Mouse (Mus musculus) hindbrain, embryonic 10.5 days (tissue): ENCODE results near the gene Prkacb. TPM values are rescaled to one million over a fixed set of nuclear protein-coding genes. Genes with fewer than 3 reads are reported as not detected.
"Not testable (repeated sequence)": the region's sequence is repeated elsewhere in the genome, so short reads cannot be mapped to it uniquely, and the experiment has no call there.

Experiments
- DNase-seq: peaks from one replicate; pipeline ENCODE4 v3.0.0-alpha.2; 2017; ENCODE audit warnings: low spot score
- H3K27ac ChIP-seq: fragments of 300-500 bp; sonication (generic); 2 replicates; pipeline ENCODE4 v1.5.1; 2016; ENCODE audit warnings: mild to moderate bottlenecking, moderate library complexity
- H3K27me3 ChIP-seq: fragments of 300-500 bp; sonication (generic); 2 replicates; pipeline ENCODE4 v1.6.1; 2016; ENCODE audit warnings: mild to moderate bottlenecking; ENCODE audit not compliant: poor library complexity, insufficient read depth, severe bottlenecking
- H3K36me3 ChIP-seq: fragments of 300-500 bp; sonication (generic); 2 replicates; pipeline ENCODE4 v1.6.1; 2016; ENCODE audit warnings: mild to moderate bottlenecking, moderate library complexity
- H3K4me1 ChIP-seq: fragments of 300-500 bp; sonication (generic); replicated peaks from 2 replicates; pipeline ENCODE4 v1.6.1; 2016; ENCODE audit warnings: mild to moderate bottlenecking
- H3K4me3 ChIP-seq: fragments of 300-500 bp; sonication (generic); 2 replicates; pipeline ENCODE4 v1.5.1; 2016; ENCODE audit warnings: mild to moderate bottlenecking, moderate library complexity
- H3K9me3 ChIP-seq: fragments of 300-500 bp; sonication (generic); 2 replicates; pipeline ENCODE4 v1.6.1; 2016; ENCODE audit warnings: mild to moderate bottlenecking, moderate library complexity
- WGBS: fragments of 180-500 bp; shearing (Covaris S2); methylation state at CpG from one replicate; pipeline ENCODE4 v1.1.7; 2016; 5-methylcytosine and 5-hydroxymethylcytosine counted together
- polyA plus RNA-seq: library from polyadenylated mRNA; unstranded; fragments of >200 nt; fragmentation: Nextera tagmentation; extraction: Ambion mirVana; gene quantifications from 2 replicates; pipeline ENCODE4 v1.2.1, GENCODE M21; 2016

The Prkacb gene
- polyA plus RNA-seq, 1 experiment from 2014 or later, result 60.5 TPM

DNA sequence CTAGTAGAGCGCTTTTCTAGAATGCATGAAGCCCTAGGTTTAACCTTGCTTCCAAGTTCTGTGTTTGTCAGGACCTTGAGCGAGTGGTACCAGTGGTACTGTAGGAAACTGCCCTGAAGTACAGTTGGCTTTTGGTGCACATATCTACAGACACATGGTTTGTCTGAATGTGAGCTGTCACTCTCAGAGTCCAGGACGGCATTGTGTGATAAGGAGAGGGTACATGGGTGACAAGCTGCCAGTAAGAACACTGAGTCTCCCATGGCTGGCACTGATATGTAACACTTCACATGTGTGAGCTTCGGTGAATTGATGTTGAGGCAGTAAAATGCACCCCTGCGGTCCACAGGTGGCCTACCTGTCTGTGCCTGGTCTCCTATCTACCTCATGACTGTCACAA lies 71.6 kb downstream of the Prkacb start:
- DNase-seq, result no peak
- H3K4me3 ChIP-seq, result no peak overlapping the region
- no peak overlapping the region for H3K27ac ChIP-seq
- H3K36me3 ChIP-seq, result peaks cover 74% of the 10 kb centered on the region
- WGBS, result 95% methylated on average over 5 of the region's 5 CpGs
- H3K27me3 ChIP-seq, result no peaks in the 10 kb centered on the region
- no peaks in the 10 kb centered on the region for H3K9me3 ChIP-seq
- H3K4me1 ChIP-seq, result no peaks in the 10 kb centered on the region

DNA sequence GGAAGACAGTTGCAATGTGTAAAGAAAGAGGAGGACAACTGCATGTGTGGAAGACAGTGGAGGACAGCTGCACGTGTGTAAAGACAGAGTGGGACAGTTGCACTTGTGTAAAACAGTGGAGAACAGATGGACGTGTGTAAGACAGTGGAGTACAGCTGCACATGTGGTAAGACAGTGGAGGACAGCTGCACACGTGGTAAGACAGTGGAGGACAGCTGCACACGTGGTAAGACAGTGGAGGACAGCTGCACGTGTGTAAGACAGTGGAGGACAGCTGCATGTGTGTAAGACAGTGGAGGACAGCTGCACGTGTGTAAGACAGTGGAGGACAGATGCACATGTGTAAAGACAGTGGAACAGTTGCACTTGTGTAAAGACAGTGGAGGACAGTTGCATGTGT lies 76.6 kb downstream of the Prkacb start:
- H3K4me3 ChIP-seq, H3K4me1 ChIP-seq, H3K27me3 ChIP-seq, H3K27ac ChIP-seq, DNase-seq, H3K9me3 ChIP-seq: not testable (repeated sequence)
- peaks cover 78% of the 10 kb centered on the region for H3K36me3 ChIP-seq
- WGBS, result 87% methylated on average over 6 of the region's 6 CpGs

GRCm38 (mm10) chr3:146735657-146736056 lies 77.1 kb downstream of the Prkacb start:
- no peaks in the 10 kb centered on the region for H3K4me1 ChIP-seq
- WGBS, result 82% methylated on average over 3 of the region's 3 CpGs

GRCm38 (mm10) chr3:146734907-146735629 lies 77.7 kb downstream of the Prkacb start:
- Histone ChIP-seq H3K27me3 (no peaks in the 10 kb centered on the region), H3K27ac (no peak overlapping the region), H3K4me3 (no peak overlapping the region), H3K4me1 (no peaks in the 10 kb centered on the region), H3K36me3 (peaks cover 77% of the 10 kb centered on the region), H3K9me3 (no peaks in the 10 kb centered on the region)
- WGBS, result 92% methylated on average over 9 of the region's 9 CpGs
- DNase-seq, result no peak

More at GRCm38 (mm10) chr3:146735657-146736056, 77.1 kb downstream of the Prkacb start:
- peaks cover 78% of the 10 kb centered on the region for H3K36me3 ChIP-seq
- H3K9me3 ChIP-seq, result no peaks in the 10 kb centered on the region
- DNase-seq, result no peak
- H3K27ac ChIP-seq, result no peak overlapping the region
- no peak overlapping the region for H3K4me3 ChIP-seq
- no peaks in the 10 kb centered on the region for H3K27me3 ChIP-seq

- no peak for DNase-seq
- no peaks in the 10 kb centered on the region for H3K27me3 ChIP-seq
- H3K4me1 ChIP-seq, result no peaks in the 10 kb centered on the region
- H3K27ac ChIP-seq, result no peak overlapping the region
- H3K36me3 ChIP-seq, result peaks cover 67% of the 10 kb centered on the region
- H3K4me3 ChIP-seq, result no peak overlapping the region
- no peaks in the 10 kb centered on the region for H3K9me3 ChIP-seq
- WGBS, result 95% methylated on average over 11 of the region's 11 CpGs
Measured at GRCm38 (mm10) chr3:146731499-146731898, 81.3 kb downstream of the Prkacb start.

DNA sequence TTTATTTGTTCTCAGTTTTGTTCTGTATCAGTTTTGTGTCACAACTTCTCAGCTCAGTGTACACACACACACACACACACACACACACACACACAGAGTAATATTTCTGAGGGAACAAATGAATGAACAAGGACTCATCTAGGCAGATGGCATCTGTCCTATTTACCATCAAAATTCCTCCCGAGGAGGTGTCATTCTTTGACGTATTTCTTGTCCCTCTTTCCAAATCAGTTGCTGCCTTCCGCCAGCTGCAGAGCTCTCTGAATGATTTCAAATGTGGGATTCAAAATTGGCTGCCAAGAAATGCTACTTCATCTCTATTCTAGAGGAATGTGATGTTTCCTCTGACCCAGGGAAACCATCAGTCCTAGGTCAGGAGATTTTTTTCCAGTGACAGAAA lies 89.8 kb downstream of the Prkacb start:
- no peaks in the 10 kb centered on the region for H3K27me3 ChIP-seq
- 72% methylated on average over 3 of the region's 3 CpGs for WGBS
- H3K27ac ChIP-seq, result no peak overlapping the region
- H3K4me1 ChIP-seq, result peaks cover 6% of the 10 kb centered on the region; the same call in 1 of the 2 replicates
- no peak overlapping the region for H3K4me3 ChIP-seq
- no peak for DNase-seq
- peaks cover 29% of the 10 kb centered on the region for H3K36me3 ChIP-seq
- peaks cover 5% of the 10 kb centered on the region; the same call in 1 of the 2 replicates for H3K9me3 ChIP-seq

- 80% methylated on average over 4 of the region's 4 CpGs for WGBS
- Histone ChIP-seq H3K4me3 (no peak overlapping the region), H3K27ac (no peak overlapping the region), H3K27me3 (no peaks in the 10 kb centered on the region), H3K9me3 (no peaks in the 10 kb centered on the region), H3K4me1 (peaks cover 6% of the 10 kb centered on the region; the same call in 1 of the 2 replicates), H3K36me3 (no peaks in the 10 kb centered on the region)
- DNase-seq, result no peak
Measured at GRCm38 (mm10) chr3:146719696-146720095, 93.1 kb downstream of the Prkacb start.

DNA sequence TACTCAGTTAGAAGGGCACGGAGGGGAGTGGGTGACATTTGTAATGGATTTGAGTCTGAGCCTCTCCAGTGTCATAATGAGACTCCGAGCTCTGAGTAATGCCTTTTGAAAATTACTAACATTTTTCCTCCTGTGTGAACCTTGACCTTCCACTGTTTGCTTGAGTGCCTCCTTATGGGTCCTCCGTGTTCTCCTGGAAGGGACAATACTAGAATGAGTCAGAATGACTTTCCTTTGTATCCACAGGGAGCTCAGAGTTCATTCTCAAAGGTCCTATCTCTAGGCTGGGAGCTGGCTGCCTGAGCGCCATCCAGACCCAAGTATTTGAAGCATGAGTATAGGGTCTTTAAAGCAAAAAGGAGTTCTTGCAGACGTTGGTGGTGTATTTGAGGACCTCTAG lies 94.5 kb downstream of the Prkacb start:
- Histone ChIP-seq H3K27me3 (no peaks in the 10 kb centered on the region), H3K9me3 (no peaks in the 10 kb centered on the region), H3K4me3 (no peak overlapping the region), H3K36me3 (no peaks in the 10 kb centered on the region), H3K27ac (no peak overlapping the region), H3K4me1 (peaks cover 1% of the 10 kb centered on the region; the same call in 1 of the 2 replicates)
- 62% methylated on average over 5 of the region's 5 CpGs for WGBS
- DNase-seq, result no peak

DNA sequence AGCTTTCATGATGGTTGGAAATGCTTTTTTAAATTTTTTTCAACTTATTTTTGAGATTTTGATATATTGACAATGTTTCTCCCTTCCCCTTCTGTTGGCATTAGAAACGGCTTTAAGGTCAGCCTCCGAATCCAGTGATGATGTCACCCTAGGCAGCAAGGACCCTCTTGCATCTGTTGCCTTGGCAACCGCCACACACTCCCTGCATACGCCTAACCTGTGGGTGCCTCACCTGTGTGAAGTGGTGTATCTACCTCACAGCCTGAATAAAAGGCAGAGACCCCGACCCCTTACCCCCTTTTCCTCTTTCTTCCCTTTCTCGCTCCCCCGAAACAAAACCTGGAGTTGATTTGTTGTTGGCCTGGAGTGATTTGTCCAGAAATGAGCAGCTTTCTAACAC lies 100.5 kb downstream of the Prkacb start:
- no peak for DNase-seq
- 0 out of 2 replicates have a peak, but pooled peaks cover 3% of the 10 kb centered on the region for H3K4me1 ChIP-seq
- no peaks in the 10 kb centered on the region for H3K27me3 ChIP-seq
- no peak overlapping the region for H3K4me3 ChIP-seq
- H3K36me3 ChIP-seq, result no peaks in the 10 kb centered on the region
- 76% methylated on average over 7 of the region's 7 CpGs for WGBS
- H3K27ac ChIP-seq, result no peak overlapping the region
- no peaks in the 10 kb centered on the region for H3K9me3 ChIP-seq

- 50% methylated on average over 6 of the region's 6 CpGs for WGBS
- no peak for DNase-seq
Measured at GRCm38 (mm10) chr3:146711559-146711958, 101.2 kb downstream of the Prkacb start.

GRCm38 (mm10) chr3:146711084-146711483 lies 101.7 kb downstream of the Prkacb start:
- WGBS, result 76% methylated on average over 7 of the region's 7 CpGs
- DNase-seq, result no peak
- no peaks in the 10 kb centered on the region for H3K36me3 ChIP-seq
- no peaks in the 10 kb centered on the region for H3K27me3 ChIP-seq
- no peak overlapping the region for H3K4me3 ChIP-seq
- no peak overlapping the region for H3K27ac ChIP-seq
- H3K9me3 ChIP-seq, result no peaks in the 10 kb centered on the region
- H3K4me1 ChIP-seq, result 0 out of 2 replicates have a peak, but pooled peaks cover 3% of the 10 kb centered on the region

More at GRCm38 (mm10) chr3:146711559-146711958, 101.2 kb downstream of the Prkacb start:
- 0 out of 2 replicates have a peak, but pooled peaks cover 3% of the 10 kb centered on the region for H3K4me1 ChIP-seq
- H3K27ac ChIP-seq, result no peak overlapping the region
- H3K9me3 ChIP-seq, result no peaks in the 10 kb centered on the region
- no peak overlapping the region for H3K4me3 ChIP-seq
- H3K36me3 ChIP-seq, result no peaks in the 10 kb centered on the region
- H3K27me3 ChIP-seq, result no peaks in the 10 kb centered on the region

DNA sequence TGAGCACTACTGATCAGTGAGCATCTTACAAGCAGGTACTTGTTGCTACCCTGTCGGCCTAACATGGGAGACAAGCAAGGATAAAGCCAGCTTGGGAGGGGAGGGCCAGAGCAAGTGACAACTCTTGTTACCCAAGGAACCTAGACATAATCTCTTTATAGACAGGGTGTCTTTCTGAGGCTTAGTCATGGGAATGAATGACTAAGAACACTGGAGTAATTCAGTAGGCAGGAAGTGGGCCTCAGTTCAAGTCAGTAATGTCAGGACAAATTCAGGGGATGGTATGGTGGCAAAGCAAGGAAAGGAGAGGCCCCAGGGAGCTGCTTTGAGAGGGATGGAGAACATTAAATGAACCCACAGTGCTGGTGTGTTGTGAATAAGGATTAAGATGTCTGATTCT lies 103.7 kb downstream of the Prkacb start:
- no peaks in the 10 kb centered on the region for H3K9me3 ChIP-seq
- H3K27me3 ChIP-seq, result no peaks in the 10 kb centered on the region
- WGBS, result 94% methylated on average over 1 of the region's 1 CpGs
- no peak overlapping the region for H3K4me3 ChIP-seq
- H3K4me1 ChIP-seq, result 0 out of 2 replicates have a peak, but pooled peaks cover 3% of the 10 kb centered on the region
- H3K27ac ChIP-seq, result no peak overlapping the region
- H3K36me3 ChIP-seq, result no peaks in the 10 kb centered on the region
- DNase-seq, result no peak

DNA sequence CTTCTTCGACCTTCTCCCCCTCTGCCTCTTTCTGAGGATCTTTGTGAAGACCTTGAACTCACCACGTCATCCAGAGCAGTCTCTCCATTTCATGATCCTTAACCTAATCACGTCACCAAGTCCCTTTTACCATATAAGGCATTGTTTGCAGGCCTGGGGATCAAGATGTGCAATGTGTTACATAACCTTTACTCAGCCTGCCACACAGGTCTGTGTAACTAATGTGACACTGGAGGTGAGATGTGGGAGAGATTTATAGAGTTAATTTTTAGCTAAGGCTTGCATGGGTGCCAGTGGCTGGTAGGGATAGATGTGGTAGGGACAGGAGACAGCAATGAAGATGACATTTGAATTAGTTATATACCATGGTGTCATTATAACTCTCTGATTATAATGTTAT lies 104.4 kb downstream of the Prkacb start:
- H3K27ac ChIP-seq, result no peak overlapping the region
- 84% methylated on average over 3 of the region's 3 CpGs for WGBS
- no peak for DNase-seq
- H3K36me3 ChIP-seq, result no peaks in the 10 kb centered on the region
- no peaks in the 10 kb centered on the region for H3K9me3 ChIP-seq
- H3K27me3 ChIP-seq, result no peaks in the 10 kb centered on the region
- no peak overlapping the region for H3K4me3 ChIP-seq
- H3K4me1 ChIP-seq, result 0 out of 2 replicates have a peak, but pooled peaks cover 3% of the 10 kb centered on the region
